Comparison of ENCODE assay signal across 8 mouse cellular contexts in the genomic region with DNA sequence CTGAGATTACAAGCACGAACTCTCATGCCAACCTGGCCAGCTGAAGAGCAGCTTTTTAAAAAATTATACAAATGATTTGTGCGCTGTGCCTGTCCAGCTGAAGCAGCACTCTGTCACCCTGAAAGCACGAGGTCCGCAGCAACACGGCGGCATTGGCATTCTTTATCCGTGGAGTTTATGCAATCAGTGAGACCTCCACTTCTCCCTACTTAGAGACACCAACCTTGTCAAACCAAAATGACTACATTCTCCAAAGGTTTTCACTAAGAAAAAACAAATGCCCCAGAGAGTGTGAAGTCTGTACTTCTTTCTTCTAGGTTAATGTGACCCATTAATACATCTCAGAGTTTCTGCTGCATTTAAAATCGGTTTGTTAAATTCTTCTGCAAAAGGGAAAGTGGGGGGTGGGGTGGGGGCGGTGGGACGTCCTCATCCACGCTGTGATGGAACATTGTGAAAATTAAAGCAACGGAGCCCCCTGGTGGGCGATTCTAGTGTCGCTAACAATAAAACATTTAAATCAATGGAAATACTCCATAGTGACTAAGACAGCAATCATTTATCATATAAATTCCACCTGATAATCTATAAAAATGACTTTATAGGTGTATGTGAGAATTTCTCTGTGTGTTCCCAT.
A peak's percentile ranks its signal among the peaks of the same experiment; 100 is the strongest.
DNase-seq lines count a peak whose midpoint lies in the region; ATAC-seq and TF ChIP-seq lines count a peak whose summit lies in the region.

No protein-coding gene starts in this region.

- 25% methylated on average over 14 of the region's 14 CpGs for WGBS in embryonic facial prominence, embryonic 11.5 days
- WGBS in hindbrain, embryonic 10.5 days = 23% methylated on average over 14 of the region's 14 CpGs
- WGBS in small intestine, adult 2 months = 29% methylated on average over 14 of the region's 14 CpGs

- no peaks in the 10 kb centered on the region for H3K27me3 ChIP-seq in embryonic facial prominence, embryonic 11.5 days (ENCODE audit: control insufficient read depth, insufficient read depth, low read length)
- no peaks in the 10 kb centered on the region for H3K27me3 ChIP-seq in hindbrain, embryonic 10.5 days (ENCODE audit: insufficient read depth, poor library complexity, severe bottlenecking)
- H3K27me3 ChIP-seq in small intestine, adult 2 months (ENCODE audit: control insufficient read depth, insufficient read depth, low read length) = no peaks in the 10 kb centered on the region

- H3K27ac ChIP-seq in embryonic facial prominence, embryonic 11.5 days (replicated peaks; ENCODE audit: low read depth, low read length) = no peak overlapping the region
- no peak overlapping the region for H3K27ac ChIP-seq in hindbrain, embryonic 10.5 days
- H3K27ac ChIP-seq in small intestine, adult 2 months (ENCODE audit: insufficient read depth, low read depth, low read length) = no peak overlapping the region

- H3K36me3 ChIP-seq in embryonic facial prominence, embryonic 11.5 days (replicated peaks; ENCODE audit: control insufficient read depth, insufficient read depth, low read depth, low read length) = no peaks in the 10 kb centered on the region
- H3K36me3 ChIP-seq in hindbrain, embryonic 10.5 days = no peaks in the 10 kb centered on the region
- H3K36me3 ChIP-seq in small intestine, adult 2 months (ENCODE audit: control insufficient read depth, insufficient read depth, low read length) = no peaks in the 10 kb centered on the region

- H3K9ac ChIP-seq in embryonic facial prominence, embryonic 11.5 days (replicated peaks; ENCODE audit: low read length) = no peak overlapping the region

- H3K9me3 ChIP-seq in embryonic facial prominence, embryonic 11.5 days (replicated peaks; ENCODE audit: control insufficient read depth, low read length) = no peaks in the 10 kb centered on the region
- no peaks in the 10 kb centered on the region for H3K9me3 ChIP-seq in hindbrain, embryonic 10.5 days

- no peaks in the 10 kb centered on the region for H3K4me1 ChIP-seq in embryonic facial prominence, embryonic 11.5 days (ENCODE audit: control insufficient read depth, insufficient read depth, low read length)
- 0 out of 2 replicates have a peak, but pooled peaks cover 5% of the 10 kb centered on the region for H3K4me1 ChIP-seq in hindbrain, embryonic 10.5 days (replicated peaks)
- H3K4me1 ChIP-seq in small intestine, adult 2 months (ENCODE audit: control insufficient read depth, insufficient read depth, insufficient read length, low read length) = no peaks in the 10 kb centered on the region

- ATAC-seq in embryonic facial prominence, embryonic 11.5 days (replicated peaks; ENCODE audit: insufficient number of reproducible peaks, low FRiP score, low TSS enrichment, low read depth) = 0 out of 2 replicates have a peak, but pooled peaks have one; percentile 23

- no peak overlapping the region for H3K4me3 ChIP-seq in embryonic facial prominence, embryonic 11.5 days (ENCODE audit: low read depth, low read length)
- no peak overlapping the region for H3K4me3 ChIP-seq in hindbrain, embryonic 10.5 days
- H3K4me3 ChIP-seq in small intestine, adult 2 months (ENCODE audit: low read depth, low read length) = no peak overlapping the region

- TF ChIP-seq CTCF in small intestine, adult 2 months (IDR thresholded peaks at IDR 0.05; ENCODE audit: extremely low read depth, insufficient read length, insufficient replicate concordance, low read depth, low read length) = peak; percentile 21; the same call in 1 of the 2 replicates

- H3K4me2 ChIP-seq in embryonic facial prominence, embryonic 11.5 days (ENCODE audit: low read depth, low read length) = no peak overlapping the region

- DNase-seq in 416B (ENCODE audit: low read depth) (peak; percentile 39), MEL-GATA-1-ER (ENCODE audit: extremely low read depth, low read depth) (peak; percentile 62), MN1 (ENCODE audit: low spot score) (no peak)
- peak; percentile 87 for DNase-seq in embryonic facial prominence, embryonic 11.5 days (ENCODE audit: low spot score)
- peak; percentile 72 for DNase-seq in hindbrain, embryonic 10.5 days (ENCODE audit: low spot score)
- DNase-seq in layer of hippocampus, adult 9-11 months = peak; percentile 46
- peak; percentile 7 for DNase-seq in lung, postnatal 36 days

- no peak for TF ChIP-seq POLR2A in small intestine, adult 2 months (IDR thresholded peaks at IDR 0.05; ENCODE audit: low read depth, low read length)
